Mouse (Mus musculus): ENCODE measurements around the gene Fam19a3.
"Not testable (repeated sequence)": the region's sequence is repeated elsewhere in the genome, so short reads cannot be mapped to it uniquely, and the experiment has no call there.

Gene Fam19a3

GRCm38 (mm10) chr3:104767141-104767540 is 14.5 kb downstream of the Fam19a3 start:
- DNase-seq (ENCODE audit: extremely low read depth, insufficient read length, low spot score) = no peak

GRCm38 (mm10) chr3:104765021-104765420 is 16.6 kb downstream of the Fam19a3 start:
- no peak for DNase-seq (ENCODE audit: extremely low read depth, insufficient read length, low spot score)

- DNase-seq (ENCODE audit: extremely low read depth, insufficient read length, low spot score) = peak; percentile 78
Observed at GRCm38 (mm10) chr3:104762103-104762863, 19.4 kb downstream of the Fam19a3 start.

- DNase-seq (ENCODE audit: extremely low read depth, insufficient read length, low spot score) = no peak
Observed at GRCm38 (mm10) chr3:104758869-104759268, 22.8 kb downstream of the Fam19a3 start.

GRCm38 (mm10) chr3:104758406-104758805 is 23.2 kb downstream of the Fam19a3 start:
- no peak for DNase-seq (ENCODE audit: extremely low read depth, insufficient read length, low spot score)

GRCm38 (mm10) chr3:104752845-104753244 is 28.8 kb downstream of the Fam19a3 start:
- DNase-seq (ENCODE audit: extremely low read depth, insufficient read length, low spot score) = not testable (repeated sequence)

GRCm38 (mm10) chr3:104743864-104744263 is 37.8 kb downstream of the Fam19a3 start:
- DNase-seq (ENCODE audit: extremely low read depth, insufficient read length, low spot score) = no peak

GRCm38 (mm10) chr3:104743161-104743560 is 38.5 kb downstream of the Fam19a3 start:
- peak; percentile 21 for DNase-seq (ENCODE audit: extremely low read depth, insufficient read length, low spot score)

- no peak for DNase-seq (ENCODE audit: extremely low read depth, insufficient read length, low spot score)
Observed at GRCm38 (mm10) chr3:104741954-104742353, 39.7 kb downstream of the Fam19a3 start.

- no peak for DNase-seq (ENCODE audit: extremely low read depth, insufficient read length, low spot score)
Observed at GRCm38 (mm10) chr3:104734654-104735053, 47.0 kb downstream of the Fam19a3 start.

GRCm38 (mm10) chr3:104732907-104733306 is 48.7 kb downstream of the Fam19a3 start:
- DNase-seq (ENCODE audit: extremely low read depth, insufficient read length, low spot score) = no peak

- DNase-seq (ENCODE audit: extremely low read depth, insufficient read length, low spot score) = no peak
Observed at GRCm38 (mm10) chr3:104729270-104729839, 52.3 kb downstream of the Fam19a3 start.

Data from 3134 (cell line).